In genomic region chr4:59447296-59447695, GRCm38 (mm10) we compare ENCODE assay signal across 21 mouse cellular contexts. TPM values are rescaled to one million over a fixed set of nuclear protein-coding genes. Genes with fewer than 3 reads are reported as not detected.
DNase-seq lines count a peak whose midpoint lies in the region; ATAC-seq lines count a peak whose summit lies in the region.
"Had no signal": no experiment of that assay in that cellular context is flagged by ENCODE, and none has a peak within 500 bp of the region (broad histone marks: within the 10 kb centered on the region; RNA-seq: fewer than 3 reads in every experiment).

No protein-coding gene starts in this region.

- H3K4me2 ChIP-seq in kidney, embryonic 14.5 days (replicated peaks; ENCODE audit: low read depth, low read length): no peak overlapping the region
- H3K4me2 ChIP-seq in kidney, embryonic 15.5 days: no peak overlapping the region
- H3K4me2 ChIP-seq: forebrain, embryonic 13.5 days; intestine, embryonic 15.5 days had no signal

- no peak for ATAC-seq in kidney, embryonic 14.5 days (ENCODE audit: low FRiP score, low TSS enrichment)
- ATAC-seq in kidney, embryonic 15.5 days (replicated peaks; ENCODE audit: low FRiP score): no peak; the same call in 1 of the 2 replicates
- no peak for ATAC-seq in activated CD4-positive, CD25-positive, alpha-beta regulatory T cell, adult 4 months
- ATAC-seq: forebrain, embryonic 13.5 days; hindbrain, embryonic 16.5 days; intestine, embryonic 15.5 days had no signal

- no peak overlapping the region for H3K4me3 ChIP-seq in kidney, embryonic 14.5 days (ENCODE audit: low read length)
- H3K4me3 ChIP-seq in kidney, embryonic 15.5 days (replicated peaks): no peak overlapping the region
- H3K4me3 ChIP-seq: forebrain, embryonic 13.5 days; intestine, embryonic 15.5 days; left cerebral cortex, adult 2 months had no signal

- peak; percentile 48 for DNase-seq in embryo, embryonic 10 days (ENCODE audit: low spot score)
- no peak for DNase-seq in embryo, embryonic 9.5 days (ENCODE audit: extremely low spot score)
- DNase-seq in R1 (ENCODE audit: low read depth, low spot score): peak; percentile 17
- DNase-seq in kidney, postnatal 36 days: peak; percentile 26 to 46
- DNase-seq in ovary, postnatal 10 days (ENCODE audit: low spot score): no peak
- DNase-seq: adrenal gland, adult 8-10 months; cerebellum, adult 11-12 months; cerebellum, postnatal 10 days; gastrocnemius, postnatal 36 days; lung, postnatal 4 days; right cerebral cortex, postnatal 25 days; spleen, adult 18-20 months; thymus, postnatal 4 days had no signal

- H3K27ac ChIP-seq in kidney, embryonic 14.5 days (ENCODE audit: low read depth, low read length): peak overlapping the region; percentile 32; the same call in 1 of the 2 replicates
- H3K27ac ChIP-seq in kidney, embryonic 15.5 days: no peak overlapping the region; the same call in 1 of the 2 replicates
- H3K27ac ChIP-seq: forebrain, embryonic 13.5 days; intestine, embryonic 15.5 days; left cerebral cortex, adult 2 months; liver, embryonic 14.5 days had no signal

- 69% methylated on average over 1 of the region's 1 CpGs for WGBS in kidney, embryonic 14.5 days
- 68% methylated on average over 1 of the region's 1 CpGs for WGBS in kidney, embryonic 15.5 days

- no peaks in the 10 kb centered on the region for H3K27me3 ChIP-seq in kidney, embryonic 14.5 days (ENCODE audit: control insufficient read depth, insufficient read depth, low read length)
- H3K27me3 ChIP-seq in kidney, embryonic 15.5 days: no peaks in the 10 kb centered on the region
- H3K27me3 ChIP-seq: forebrain, embryonic 13.5 days; intestine, embryonic 15.5 days had no signal

- H3K36me3 ChIP-seq in kidney, embryonic 14.5 days (ENCODE audit: control insufficient read depth, insufficient read depth, low read length): no peaks in the 10 kb centered on the region
- no peaks in the 10 kb centered on the region for H3K36me3 ChIP-seq in kidney, embryonic 15.5 days
- H3K36me3 ChIP-seq: intestine, embryonic 15.5 days had no signal

- no peak overlapping the region for H3K9ac ChIP-seq in kidney, embryonic 14.5 days (ENCODE audit: low read depth, low read length)
- no peak overlapping the region for H3K9ac ChIP-seq in kidney, embryonic 15.5 days
- H3K9ac ChIP-seq: forebrain, embryonic 13.5 days; intestine, embryonic 15.5 days; liver, embryonic 14.5 days had no signal

- H3K9me3 ChIP-seq in kidney, embryonic 14.5 days (ENCODE audit: control insufficient read depth, low read length): no peaks in the 10 kb centered on the region
- 0 out of 2 replicates have a peak, but pooled peaks cover 6% of the 10 kb centered on the region for H3K9me3 ChIP-seq in kidney, embryonic 15.5 days (replicated peaks)
- H3K9me3 ChIP-seq: forebrain, embryonic 13.5 days; intestine, embryonic 15.5 days had no signal

- H3K4me1 ChIP-seq in kidney, embryonic 14.5 days (ENCODE audit: control insufficient read depth, insufficient read depth, low read length): peaks cover 8% of the 10 kb centered on the region; the same call in 1 of the 2 replicates
- peaks cover 20% of the 10 kb centered on the region for H3K4me1 ChIP-seq in kidney, embryonic 15.5 days
- H3K4me1 ChIP-seq: forebrain, embryonic 13.5 days had no signal

RNA-seq across cellular contexts. Expression of gene Susd1, which starts 8.9 kb away (rescaled TPM):
- 5.5 and 8.3 TPM in 2 replicates for polyA plus RNA-seq in kidney, embryonic 14.5 days (2014; fragmentation: Nextera tagmentation; extraction: Ambion mirVana)
- polyA plus RNA-seq in kidney, embryonic 15.5 days (2015; fragmentation: Nextera tagmentation; extraction: Ambion mirVana): 10.1 and 10.2 TPM in 2 replicates
- 1 to 10 TPM; 1.0 to 3.0 TPM for polyA plus RNA-seq in activated CD4-positive, CD25-positive, alpha-beta regulatory T cell, adult 4 months (2017; shearing (Covaris generic))

Comparison
In these comparisons a context has a peak if more than half of its experiments do, and no peak if none do; other contexts are left out.
1. DNase-seq: peak in embryo, embryonic 10 days (single experiment), R1 (single experiment) and kidney, postnatal 36 days (2 of 2); none in embryo, embryonic 9.5 days (single experiment) and ovary, postnatal 10 days (single experiment).